Mouse (Mus musculus) adipocyte (in vitro differentiated cells): ENCODE measurements around the gene Shf.
"Not testable (repeated sequence)": the region's sequence is repeated elsewhere in the genome, so short reads cannot be mapped to it uniquely, and the experiment has no call there.

Source experiments
- DNase-seq: peaks from one replicate; pipeline ENCODE4 v3.0.0-alpha.2; 2016; ENCODE audit warnings: low spot score

Gene Shf

DNA sequence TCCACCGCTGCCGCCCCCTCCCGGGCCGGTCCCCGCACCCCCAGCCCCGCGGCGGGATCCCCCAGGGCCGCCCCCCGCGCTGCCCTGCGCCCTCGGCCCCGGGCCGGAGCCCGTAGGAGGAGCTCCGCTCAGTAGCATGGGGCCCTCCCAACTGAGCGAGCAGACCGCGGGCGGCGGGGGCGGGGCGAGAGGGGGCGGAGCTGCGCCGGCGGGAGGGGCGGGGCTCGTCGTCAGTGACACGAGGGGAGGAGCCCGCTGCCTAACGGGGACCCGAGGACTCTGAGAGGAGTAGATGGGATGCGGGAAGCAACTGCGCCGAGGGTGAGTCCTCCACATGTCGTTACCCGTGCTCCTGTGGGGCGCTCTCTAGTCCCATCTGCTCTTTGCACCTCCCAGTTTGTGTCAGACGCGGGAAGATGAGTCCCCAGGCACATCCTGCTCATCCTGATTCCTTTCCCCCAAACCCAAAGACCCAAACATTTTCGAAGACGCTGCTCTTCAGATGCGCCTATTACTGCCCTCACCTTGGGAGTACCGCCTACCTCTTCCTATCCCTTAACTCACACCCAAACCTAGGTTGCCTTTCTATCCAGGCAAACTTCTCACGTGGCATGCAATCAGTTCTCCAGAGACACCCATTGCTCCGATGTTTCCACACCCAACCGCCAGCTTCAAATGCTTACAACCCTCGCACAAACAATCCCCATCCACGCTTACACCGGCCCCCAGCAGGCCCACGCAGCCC lies at the start of gene Shf:
Gene Shf, minus strand, starts transcription at position 168 of the 745 bp plus-strand sequence.
- DNase-seq, result peak; percentile 81

DNA sequence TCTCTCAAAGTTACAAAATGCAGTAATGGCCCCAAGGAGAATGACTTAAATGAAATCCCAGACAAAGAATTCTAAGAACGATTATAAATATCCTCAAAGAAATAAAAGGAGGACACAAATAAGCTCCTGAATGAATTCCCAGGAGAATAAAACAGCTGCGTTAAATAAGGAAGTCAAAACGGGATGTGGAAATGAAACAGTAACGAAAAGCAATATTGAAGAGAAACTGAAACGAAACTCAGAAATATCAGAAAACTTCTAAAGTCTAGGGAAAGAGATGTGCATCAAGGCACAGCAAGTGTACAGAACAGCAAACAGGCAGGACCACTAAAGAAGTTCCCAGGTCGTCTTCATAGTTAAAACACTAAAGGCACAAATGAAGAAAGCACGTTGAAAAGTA lies 40.0 kb upstream of the Shf start:
- DNase-seq, result peak; percentile 1

DNA sequence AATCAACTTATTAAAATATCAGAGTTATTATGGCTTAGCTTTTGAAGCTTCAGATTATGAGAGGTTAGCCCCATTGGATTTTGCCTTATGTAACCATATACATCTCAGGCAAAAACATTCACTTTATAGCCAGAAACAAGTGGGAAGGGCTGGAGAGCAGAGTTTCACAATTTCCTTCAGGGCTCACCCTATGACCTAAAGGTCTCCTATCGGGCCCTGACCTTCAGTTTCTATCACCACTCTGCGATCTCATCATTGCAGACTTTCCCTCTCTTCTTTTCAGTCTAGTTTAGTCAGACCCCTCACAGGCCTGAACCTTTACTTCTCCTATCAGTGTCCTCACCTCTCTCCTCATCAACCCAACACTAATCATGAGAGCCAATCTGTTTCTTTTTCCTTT lies 38.6 kb upstream of the Shf start:
- DNase-seq, result peak; percentile 1

DNA sequence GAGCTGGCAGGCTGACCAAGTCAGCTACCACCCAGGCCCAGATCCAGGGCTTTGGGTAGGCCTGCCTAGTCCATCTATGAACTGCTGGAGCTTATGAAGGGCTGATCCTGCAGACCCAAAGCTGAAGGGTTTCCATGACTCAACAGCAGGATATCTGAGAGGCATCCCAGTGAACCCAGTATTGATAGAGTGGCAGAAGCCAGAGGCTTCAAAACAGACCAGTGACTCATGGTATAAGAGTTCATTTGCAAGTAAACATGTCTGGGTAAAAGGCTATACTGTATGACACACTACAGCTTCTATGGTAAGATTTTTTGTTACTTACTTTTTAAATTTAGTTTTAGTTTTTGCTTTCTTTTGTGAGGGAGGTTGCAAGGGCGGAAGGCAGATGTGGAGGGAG lies 27.2 kb upstream of the Shf start:
- DNase-seq, result no peak

DNA sequence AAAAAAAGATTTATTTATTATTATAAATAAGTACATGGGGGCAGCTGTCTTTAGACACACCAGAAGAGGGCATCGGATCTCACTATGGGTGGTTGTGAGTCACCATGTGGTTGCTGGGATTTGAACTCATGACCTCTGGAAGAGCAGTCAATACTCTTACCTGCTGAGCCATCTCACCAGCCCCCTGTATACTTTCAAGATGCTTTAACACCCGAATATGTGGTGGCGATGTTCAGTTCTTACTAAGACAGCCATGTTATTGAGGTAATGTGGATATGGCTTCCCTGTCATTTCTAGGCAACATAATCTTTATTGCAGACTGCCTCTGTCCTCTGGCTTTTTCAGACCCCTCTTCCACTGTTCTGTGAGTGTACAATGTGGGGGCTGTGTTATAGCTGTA lies 18.2 kb upstream of the Shf start:
- DNase-seq, result not testable (repeated sequence)

DNA sequence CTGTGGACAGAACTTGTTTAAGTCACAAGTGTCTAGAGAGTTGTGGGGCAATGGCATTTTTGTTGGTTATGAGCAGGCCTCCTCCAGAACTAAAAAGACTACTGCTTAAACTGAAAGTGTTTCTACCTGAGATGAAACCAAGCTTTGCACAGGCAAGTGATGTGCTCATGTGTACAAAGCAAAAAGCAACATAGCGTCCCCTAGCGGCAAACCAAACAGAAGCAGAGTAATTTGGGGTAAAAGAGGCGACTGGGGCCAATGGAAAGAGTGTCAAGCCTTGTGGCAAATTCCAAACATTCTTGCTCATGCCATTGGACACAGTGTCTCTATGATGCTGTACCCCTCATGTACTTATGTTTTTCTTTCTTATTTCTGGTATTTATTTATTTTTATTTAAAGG lies 16.1 kb upstream of the Shf start:
- DNase-seq, result no peak

DNA sequence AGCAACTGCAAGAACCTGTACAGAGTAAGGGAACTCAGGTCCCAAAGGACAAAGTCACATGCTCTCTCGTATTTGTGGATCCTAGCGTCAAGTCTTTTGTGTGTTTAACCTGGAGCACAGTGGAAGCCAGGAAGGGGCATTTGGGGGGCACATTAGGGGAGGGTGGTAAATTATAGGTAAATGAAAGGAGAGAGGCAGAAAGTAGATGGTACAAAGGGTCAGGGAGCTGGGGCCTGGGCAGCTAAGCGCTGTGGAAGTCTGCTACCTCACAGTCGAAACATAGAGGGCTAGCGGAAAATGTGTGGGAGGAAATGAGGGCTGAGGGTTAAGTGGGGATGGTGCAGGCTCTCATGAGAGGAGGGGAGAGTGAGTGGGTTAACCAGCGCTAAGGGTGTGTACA lies 13.2 kb upstream of the Shf start:
- no peak for DNase-seq

DNA sequence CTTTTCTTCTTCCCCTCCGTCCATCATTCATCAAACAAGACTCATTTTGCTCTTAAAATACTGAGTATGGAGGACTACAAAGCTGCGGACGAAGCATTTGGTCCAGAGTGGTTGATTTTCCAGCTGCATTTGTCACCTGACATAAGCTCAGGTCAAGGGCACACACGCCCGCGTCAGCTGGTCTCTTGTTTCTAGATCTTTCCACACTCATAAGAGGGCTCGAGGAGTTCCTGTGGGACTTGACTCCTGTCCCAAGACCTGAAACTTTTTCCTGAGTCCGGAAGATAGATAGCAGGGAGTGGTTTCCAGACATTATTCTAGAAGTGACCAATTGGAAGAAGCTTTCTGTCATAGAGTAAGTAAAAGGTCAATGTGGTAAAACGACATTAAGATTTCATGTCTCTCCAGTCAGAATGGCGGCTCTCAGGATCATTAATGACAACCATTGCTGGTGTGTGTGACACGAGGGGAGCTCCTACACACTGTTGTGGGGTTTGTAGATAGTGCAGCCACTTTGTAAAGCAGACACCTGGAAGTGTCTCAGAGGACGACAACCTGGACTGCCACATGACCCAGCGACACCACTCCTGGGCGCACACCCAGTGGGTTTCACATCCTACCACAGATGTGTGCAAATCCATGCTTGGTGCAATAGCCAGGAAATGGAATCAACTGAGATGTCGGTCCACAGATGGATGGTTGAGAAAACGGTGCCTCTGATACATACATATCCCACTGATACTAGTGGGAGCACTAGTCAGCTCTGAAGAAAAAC lies 12.6 kb upstream of the Shf start:
- DNase-seq, result no peak

DNA sequence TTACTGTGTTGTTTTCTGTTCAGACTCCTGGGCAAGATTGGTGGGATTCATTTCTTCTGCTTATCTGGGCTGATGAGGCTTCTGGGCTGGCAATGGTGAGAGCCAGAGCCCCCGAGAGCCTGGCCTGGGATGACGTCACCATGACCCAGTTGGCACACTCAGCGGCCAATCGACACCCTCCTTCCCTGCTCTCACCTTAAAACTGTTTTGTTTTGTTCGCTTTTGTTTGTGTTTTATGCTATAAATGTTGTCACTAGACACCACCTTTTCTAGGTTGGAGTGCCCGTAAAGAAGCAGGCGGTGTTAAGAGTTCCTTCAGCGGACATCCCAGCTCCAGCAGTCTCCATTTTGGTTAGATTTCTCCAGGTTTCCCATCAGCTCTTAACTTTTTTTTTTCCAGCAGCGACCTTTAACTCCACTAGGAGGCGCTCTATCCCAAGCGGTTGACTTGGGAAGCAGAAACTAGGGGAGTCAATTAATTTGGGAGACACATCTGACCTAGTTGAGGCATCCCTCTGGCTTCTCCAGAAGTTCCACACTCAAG lies 11.9 kb upstream of the Shf start:
- peak; percentile 73 for DNase-seq

DNA sequence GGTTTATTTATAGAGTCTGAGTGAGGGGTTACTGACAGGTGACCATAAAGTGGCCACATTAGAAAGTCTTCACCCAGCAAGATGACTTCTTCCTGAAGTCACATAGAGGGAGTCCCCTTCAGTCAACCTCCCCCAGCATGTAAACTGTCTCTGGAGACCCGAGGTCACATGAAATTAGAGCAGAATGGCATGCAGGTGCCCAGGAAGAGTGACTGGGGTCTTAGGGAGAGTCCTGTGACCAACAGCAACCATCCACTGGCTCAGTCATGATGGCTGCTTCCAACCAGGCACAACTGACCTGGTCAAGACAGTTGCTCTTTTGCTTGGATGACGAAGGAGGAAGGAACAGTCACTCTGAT lies 10.3 kb upstream of the Shf start:
- no peak for DNase-seq

DNA sequence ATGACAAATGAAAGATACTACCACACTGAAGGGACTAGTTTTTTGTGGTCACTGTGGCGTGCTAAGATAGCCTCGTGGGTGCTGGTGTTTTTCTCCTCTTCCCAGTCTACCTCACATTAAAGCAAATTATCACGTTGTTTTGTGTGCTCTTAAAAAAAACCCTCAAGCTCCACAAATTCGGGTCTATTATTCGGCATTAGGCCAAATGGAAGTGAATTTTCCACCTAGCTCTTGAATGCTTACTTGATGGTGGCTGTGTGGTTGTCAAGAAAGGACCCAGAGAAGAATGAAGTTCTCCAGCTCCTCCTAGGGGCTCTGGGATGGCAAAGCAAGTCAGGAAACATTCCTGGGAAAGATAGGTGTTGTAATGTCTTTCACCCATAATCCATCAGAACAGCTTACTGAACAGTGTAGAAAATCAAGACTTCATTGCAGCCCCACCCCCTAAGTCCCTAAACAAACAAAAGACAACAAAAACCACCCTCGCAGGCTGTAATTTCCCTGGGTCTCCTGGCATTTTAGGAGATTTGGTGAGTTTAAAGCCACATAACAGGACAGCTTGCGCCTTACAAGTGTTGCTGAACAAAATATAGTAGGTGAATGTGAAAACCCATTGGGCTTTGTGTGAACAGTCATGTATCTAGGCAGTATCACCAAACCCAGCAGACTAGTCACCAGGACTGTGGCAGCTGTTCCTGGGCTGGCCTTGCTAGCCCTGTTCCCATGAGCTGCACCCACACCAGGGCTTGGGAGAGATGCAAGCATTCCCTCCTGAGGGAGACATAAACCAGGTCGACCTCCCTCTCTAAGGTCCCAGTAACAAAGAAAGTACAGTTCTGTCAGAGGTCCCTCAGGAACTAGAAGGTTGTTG lies 9.7 kb upstream of the Shf start:
- DNase-seq, result peak; percentile 88

DNA sequence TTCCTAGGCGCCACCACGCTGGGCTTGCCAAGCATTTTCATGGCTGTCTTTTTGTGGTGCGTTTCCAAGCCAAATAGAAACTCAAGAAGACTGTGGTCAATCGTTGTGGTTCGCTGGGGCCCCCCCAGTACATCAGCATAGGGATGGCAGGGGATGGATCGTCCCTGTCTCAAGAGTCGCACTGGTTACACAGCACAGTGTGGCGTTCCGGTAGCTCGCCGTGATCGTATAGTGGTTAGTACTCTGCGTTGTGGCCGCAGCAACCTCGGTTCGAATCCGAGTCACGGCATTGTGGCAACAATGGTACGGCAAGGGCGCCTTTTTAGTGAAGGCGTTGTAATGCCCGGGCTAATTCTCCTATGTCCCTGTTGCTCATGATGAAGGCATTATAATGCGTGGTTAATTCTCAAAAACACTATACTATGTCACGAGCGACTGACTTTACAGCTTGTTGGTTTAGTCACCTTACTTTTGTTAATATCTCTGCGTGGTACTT lies 8.8 kb upstream of the Shf start:
- DNase-seq, result peak; percentile 78

DNA sequence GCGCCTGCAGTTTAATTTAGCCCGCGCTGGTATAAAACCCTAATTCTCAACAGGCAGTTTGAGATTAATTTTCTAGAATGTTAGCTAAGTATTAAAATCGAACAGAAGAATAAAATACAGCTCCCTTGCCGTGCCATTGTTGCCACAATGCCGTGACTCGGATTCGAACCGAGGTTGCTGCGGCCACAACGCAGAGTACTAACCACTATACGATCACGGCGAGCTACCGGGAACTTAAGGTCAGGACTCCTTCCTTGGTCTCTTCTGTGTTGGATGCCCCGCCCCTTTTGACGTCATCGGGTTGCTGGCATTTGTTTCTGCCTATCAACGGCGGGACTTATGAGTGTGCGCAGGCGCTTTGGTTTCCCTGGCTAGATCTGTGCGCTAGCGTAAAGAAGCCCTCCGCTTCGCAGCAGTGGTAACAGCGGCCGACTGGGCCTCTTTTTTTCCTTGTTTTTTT lies 8.3 kb upstream of the Shf start:
- peak; percentile 98 for DNase-seq

DNA sequence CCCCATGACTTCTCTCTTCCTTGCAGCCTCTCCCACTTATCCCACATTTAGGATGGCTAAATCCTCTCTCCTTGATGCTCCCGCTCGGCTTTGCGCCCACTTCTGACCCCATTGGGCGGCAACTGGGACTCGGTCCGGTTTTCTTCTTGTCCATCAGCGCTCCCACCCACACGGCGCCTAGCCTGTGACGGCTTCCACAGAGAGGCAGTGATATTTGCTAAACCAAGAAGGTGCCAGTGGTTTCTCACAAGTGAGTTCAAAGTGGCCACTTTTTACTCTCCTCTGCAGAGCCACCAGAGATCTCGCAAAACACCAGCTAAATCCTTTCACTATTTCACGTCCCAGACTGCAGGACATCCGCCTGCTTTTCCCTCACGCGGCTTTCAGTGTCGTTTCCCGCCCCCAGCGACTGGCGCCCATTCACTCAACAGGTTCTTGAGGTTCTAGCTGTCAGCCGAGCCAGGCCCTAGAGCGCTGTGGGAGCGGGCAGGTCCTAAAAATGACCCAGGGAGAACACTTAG lies 7.1 kb upstream of the Shf start:
- DNase-seq, result peak; percentile 73

DNA sequence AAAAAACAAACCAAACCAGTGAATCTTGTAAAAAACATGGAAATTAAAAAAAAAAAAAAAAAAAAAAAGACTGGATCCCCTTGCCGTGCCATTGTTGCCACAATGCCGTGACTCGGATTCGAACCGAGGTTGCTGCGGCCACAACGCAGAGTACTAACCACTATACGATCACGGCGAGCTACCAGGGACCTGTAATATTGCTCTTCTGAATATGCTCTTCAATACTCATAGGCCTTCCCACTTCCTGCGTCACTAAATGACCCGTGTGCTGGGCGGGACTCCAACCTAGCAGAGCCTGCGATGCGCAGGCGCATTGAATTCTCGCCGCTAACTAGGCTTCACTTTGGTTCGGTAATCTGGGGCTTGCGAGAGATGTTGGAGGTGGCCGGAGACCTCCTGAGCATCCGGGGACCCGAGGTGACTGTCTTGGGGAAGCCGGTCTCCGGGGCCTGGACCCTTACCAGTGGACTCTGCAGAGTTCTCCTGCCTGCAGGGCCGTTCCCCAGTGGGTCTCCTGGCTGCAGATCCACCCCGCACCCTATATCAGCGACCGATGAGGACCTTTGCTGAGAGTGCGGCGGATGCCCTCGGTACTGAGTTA lies 6.5 kb upstream of the Shf start:
- DNase-seq, result peak; percentile 99

DNA sequence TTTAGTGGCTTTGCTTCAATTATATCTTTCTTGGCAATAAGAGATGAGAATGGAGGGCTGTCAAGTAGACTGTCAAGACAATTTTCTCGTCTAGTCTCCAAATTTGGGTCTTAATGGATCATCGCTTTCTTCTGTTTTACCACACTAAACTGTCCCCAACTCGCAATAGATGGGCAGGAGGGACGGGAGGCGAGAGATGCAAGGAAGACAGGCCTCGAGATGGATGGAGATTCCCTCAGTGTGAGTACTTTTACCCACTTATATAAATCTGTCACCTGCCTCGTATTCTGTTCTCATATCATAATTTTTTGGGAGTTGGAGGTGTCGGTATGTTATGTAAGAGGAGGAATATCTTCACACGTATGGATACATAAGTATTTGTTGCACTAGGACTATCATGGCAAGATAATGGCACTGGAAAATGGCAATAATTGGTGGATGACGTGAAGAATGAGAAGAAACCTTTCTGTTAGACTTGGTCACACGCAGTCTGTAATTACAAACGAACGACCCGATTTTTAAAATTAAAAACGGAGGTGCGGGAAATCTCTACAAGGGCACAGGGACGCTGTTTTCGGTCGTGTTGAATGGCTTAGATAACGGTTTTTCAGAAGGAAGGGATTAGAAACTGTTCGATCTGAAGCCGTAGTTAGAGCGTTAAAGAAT lies 5.8 kb upstream of the Shf start:
- peak; percentile 37 for DNase-seq

DNA sequence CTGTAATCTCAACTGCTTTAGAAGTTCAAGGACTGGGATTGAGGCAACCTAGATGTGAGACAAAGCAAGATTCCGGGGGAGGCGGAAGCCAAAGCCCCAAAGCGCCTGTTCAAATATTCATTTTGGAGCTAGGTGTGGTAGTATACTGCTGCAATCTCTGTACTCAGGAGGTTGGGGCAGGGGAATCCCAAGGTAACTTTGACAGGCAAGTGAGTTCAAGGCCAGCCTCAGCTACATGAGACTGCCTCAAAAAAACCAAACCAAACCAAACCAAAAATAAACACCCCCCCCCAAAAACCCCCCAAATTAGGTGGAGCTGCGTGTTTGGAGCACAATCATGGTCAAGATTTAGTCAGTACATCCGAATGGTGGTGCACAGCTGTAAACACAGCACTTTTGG lies 5.0 kb upstream of the Shf start:
- no peak for DNase-seq

DNA sequence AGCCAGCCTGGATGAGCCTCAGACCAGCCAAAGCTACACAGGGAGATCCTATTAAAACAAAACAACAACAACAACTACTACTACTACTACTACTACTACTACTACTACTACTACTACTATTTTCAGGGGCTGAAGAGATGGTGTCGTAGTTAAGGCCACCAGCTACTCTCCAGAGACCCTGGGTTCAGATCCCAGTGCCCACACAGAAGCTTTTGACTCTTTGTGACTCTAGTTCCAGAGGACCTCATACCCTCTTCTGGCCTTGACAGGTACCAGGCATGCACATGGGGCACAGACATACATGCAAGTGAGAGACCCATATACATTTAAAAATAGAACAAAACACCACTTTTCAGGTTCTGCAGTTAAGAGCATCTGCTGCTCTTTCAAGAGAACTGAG lies 3.6 kb upstream of the Shf start:
- no peak for DNase-seq

DNA sequence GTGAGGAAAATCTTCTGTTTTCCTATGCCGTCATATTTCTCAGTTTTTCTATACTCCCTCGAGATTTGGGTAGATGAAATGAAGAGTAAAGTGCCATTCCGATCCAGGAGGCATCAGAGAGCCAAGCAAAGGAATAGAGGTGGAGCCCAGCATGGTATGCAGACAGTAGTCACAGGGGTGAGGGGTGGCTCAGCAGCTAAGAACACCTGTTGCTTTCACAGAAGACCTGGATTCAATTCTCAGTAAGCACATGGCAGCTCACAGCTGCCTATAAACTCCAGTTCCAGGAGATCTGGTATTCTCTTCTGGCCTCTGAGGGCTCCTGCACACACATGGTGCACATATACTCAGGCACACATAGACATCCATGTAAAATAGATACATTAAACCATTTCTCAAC lies 3.1 kb upstream of the Shf start:
- no peak for DNase-seq

DNA sequence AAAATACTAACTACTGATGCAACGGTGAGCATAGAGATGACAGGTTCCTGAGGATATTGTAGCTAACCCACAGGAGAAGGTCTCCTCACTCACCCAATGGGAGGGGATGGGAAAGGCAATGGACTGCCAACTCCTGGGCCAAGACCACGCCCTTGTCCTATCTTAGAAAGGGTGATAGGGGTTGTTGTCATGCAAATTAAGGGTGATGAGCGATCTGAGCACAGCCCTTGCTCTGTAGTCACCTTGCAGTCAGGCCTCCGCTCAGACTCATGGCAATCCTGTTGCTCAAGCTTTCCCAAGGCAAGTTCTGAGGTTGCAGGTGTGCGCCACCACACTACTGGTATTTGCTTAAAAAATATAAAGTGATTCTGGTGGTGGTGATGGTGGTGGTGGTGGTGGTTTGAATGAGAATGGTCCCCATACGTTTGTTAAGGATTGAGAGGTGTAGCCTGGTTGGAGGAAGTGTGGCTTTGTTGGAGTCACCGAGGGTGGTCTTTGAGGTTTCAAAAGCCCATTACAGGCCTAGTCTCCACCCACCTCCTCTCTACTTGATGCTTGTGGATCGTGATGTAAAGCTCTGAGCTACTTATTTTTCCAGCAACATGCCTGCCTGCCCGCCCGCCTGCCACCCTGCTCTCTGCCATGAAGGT lies 1.3 kb upstream of the Shf start:
- DNase-seq, result no peak
